8 mouse cellular contexts compared by ENCODE assay signal in genomic region chr10:82833926-82834325, GRCm38 (mm10). TPM values are rescaled to one million over a fixed set of nuclear protein-coding genes. Genes with fewer than 3 reads are reported as not detected.
DNase-seq lines count a peak whose midpoint lies in the region; ATAC-seq and TF ChIP-seq lines count a peak whose summit lies in the region.

Gene Txnrd1 (plus strand): TSS chr10:82833951.

- H3K4me3 ChIP-seq in liver, adult 2 months (ENCODE audit: insufficient read depth, low read depth, low read length) = no peak within 1 kb of the TSS
- H3K4me3 ChIP-seq in heart, embryonic 10.5 days = no peak within 1 kb of the TSS
- H3K4me3 ChIP-seq in midbrain, embryonic 12.5 days = no peak within 1 kb of the TSS

- no peaks in the 10 kb centered on the region for H3K27me3 ChIP-seq in liver, adult 2 months (ENCODE audit: control insufficient read depth, insufficient read depth, low read length)
- 0 out of 2 replicates have a peak, but pooled peaks cover 7% of the 10 kb centered on the region for H3K27me3 ChIP-seq in heart, embryonic 10.5 days (ENCODE audit: insufficient read depth, poor library complexity, severe bottlenecking)
- no peaks in the 10 kb centered on the region for H3K27me3 ChIP-seq in midbrain, embryonic 12.5 days

- H3K27ac ChIP-seq in liver, adult 2 months (replicated peaks; ENCODE audit: insufficient read depth, low read depth, low read length) = no peak within 1 kb of the TSS
- H3K27ac ChIP-seq in heart, embryonic 10.5 days = no peak within 1 kb of the TSS
- no peak within 1 kb of the TSS for H3K27ac ChIP-seq in midbrain, embryonic 12.5 days (replicated peaks)

- no peak within 1 kb of the TSS for H3K9ac ChIP-seq in liver, adult 2 months (ENCODE audit: low read depth, low read length)
- no peak within 1 kb of the TSS; the same call in 1 of the 2 replicates for H3K9ac ChIP-seq in midbrain, embryonic 12.5 days (replicated peaks)

- no peak for DNase-seq in liver, adult 2 months (ENCODE audit: extremely low read depth, low read depth, low spot score)
- no peak for DNase-seq in liver
- no peak for DNase-seq in heart, embryonic 10.5 days (ENCODE audit: low spot score)
- no peak for DNase-seq in layer of hippocampus, postnatal 25 days (ENCODE audit: extremely low spot score in 1 of 2, low spot score in 1 of 2)
- DNase-seq in cerebellum, postnatal 4 days (ENCODE audit: low spot score in 2 of 2) = no peak
- no peak for DNase-seq in thymus, postnatal 4 days

- no peaks in the 10 kb centered on the region for H3K36me3 ChIP-seq in liver, adult 2 months (ENCODE audit: control insufficient read depth, insufficient read depth, low read length)
- H3K36me3 ChIP-seq in heart, embryonic 10.5 days = no peaks in the 10 kb centered on the region
- no peaks in the 10 kb centered on the region for H3K36me3 ChIP-seq in midbrain, embryonic 12.5 days

- H3K79me2 ChIP-seq in liver, adult 2 months (ENCODE audit: control insufficient read depth, insufficient read depth, low read length) = no peaks in the 10 kb centered on the region

- no peak within 1 kb of the TSS for H3K4me2 ChIP-seq in midbrain, embryonic 12.5 days (replicated peaks)

- no peak for TF ChIP-seq CTCF in liver, adult 2 months (IDR thresholded peaks at IDR 0.05; ENCODE audit: low read depth, low read length)

- ATAC-seq in common myeloid progenitor, adult 5-6 weeks (replicated peaks; ENCODE audit: low read depth, poor library complexity, severe bottlenecking) = no peak
- no peak for ATAC-seq in midbrain, embryonic 12.5 days (ENCODE audit: low FRiP score, low read depth)

- no peak for TF ChIP-seq POLR2A in liver, adult 2 months (IDR thresholded peaks at IDR 0.05; ENCODE audit: extremely low read depth, insufficient read depth, low read length)

- no peaks in the 10 kb centered on the region for H3K9me3 ChIP-seq in heart, embryonic 10.5 days
- no peaks in the 10 kb centered on the region for H3K9me3 ChIP-seq in midbrain, embryonic 12.5 days

- 81% methylated on average over 9 of the region's 9 CpGs for WGBS in liver, adult 2 months
- WGBS in heart, embryonic 10.5 days = 68% methylated on average over 9 of the region's 9 CpGs
- 61% methylated on average over 9 of the region's 9 CpGs for WGBS in midbrain, embryonic 12.5 days

- no peaks in the 10 kb centered on the region for H3K4me1 ChIP-seq in liver, adult 2 months (ENCODE audit: control insufficient read depth, insufficient read depth, low read length)
- 0 out of 2 replicates have a peak, but pooled peaks cover 9% of the 10 kb centered on the region for H3K4me1 ChIP-seq in heart, embryonic 10.5 days
- peaks cover 5% of the 10 kb centered on the region; the same call in 1 of the 2 replicates for H3K4me1 ChIP-seq in midbrain, embryonic 12.5 days

RNA-seq across cellular contexts. Expression of gene Txnrd1, which starts in this region (rescaled TPM):
- total RNA-seq in liver, adult 2 months (2014; rRNA removed) = 71.2 and 83.2 TPM in 2 replicates
- 50.4 and 51.9 TPM in 2 replicates for polyA plus RNA-seq in liver, adult 2 months (2012; rRNA removed)
- 114 and 119 TPM in 2 replicates for total RNA-seq in common myeloid progenitor, adult 5-6 weeks (2017)
- 102 and 120 TPM in 2 replicates for polyA plus RNA-seq in heart, embryonic 10.5 days (2016; fragmentation: Nextera tagmentation; extraction: Ambion mirVana)
- total RNA-seq in layer of hippocampus, postnatal 25 days (2021) = 10 to 100 TPM; 45.5 to 55.2 TPM
- 174 and 176 TPM in 2 replicates for polyA plus RNA-seq in midbrain, embryonic 12.5 days (2016; fragmentation: Nextera tagmentation; extraction: Ambion mirVana)
